Mouse (Mus musculus) olfactory bulb, adult 2 months (tissue): Measurements from ENCODE around the gene Zfp609. TPM values are rescaled to one million over a fixed set of nuclear protein-coding genes. Genes with fewer than 3 reads are reported as not detected.
"Not testable (repeated sequence)": the region's sequence is repeated elsewhere in the genome, so short reads cannot be mapped to it uniquely, and the experiment has no call there.

Experiments used
- H3K27ac ChIP-seq: fragments of 200-500 bp; 2 replicates; pipeline ENCODE4 v1.5.1; 2012; ENCODE audit warnings: low read depth, low read length; ENCODE audit not compliant: insufficient read depth
- H3K4me1 ChIP-seq: fragments of 200-500 bp; 2 replicates; pipeline ENCODE4 v1.6.1; 2012; ENCODE audit warnings: low read length; ENCODE audit not compliant: control insufficient read depth, insufficient read depth
- H3K4me3 ChIP-seq: fragments of 200-500 bp; 2 replicates; pipeline ENCODE4 v1.5.1; 2012; ENCODE audit warnings: mild to moderate bottlenecking, low read depth, low read length, moderate library complexity; ENCODE audit not compliant: insufficient read depth
- CTCF ChIP-seq: fragments of 200-500 bp; IDR thresholded peaks from 2 replicates; pipeline ENCODE4 v1.5.1; 2012; ENCODE audit warnings: low read depth, mild to moderate bottlenecking, low read length, moderate library complexity; ENCODE audit not compliant: insufficient read depth
- POLR2A ChIP-seq: fragments of 200-500 bp; IDR thresholded peaks from 2 replicates; pipeline ENCODE4 v1.6.1; 2012; ENCODE audit warnings: mild to moderate bottlenecking, low read depth, low read length, moderate library complexity; ENCODE audit not compliant: insufficient read depth
- WGBS: fragments of 180-500 bp; shearing (Covaris S2); methylation state at CpG from one replicate; pipeline ENCODE4 v1.1.7; 2018; 5-methylcytosine and 5-hydroxymethylcytosine counted together
- polyA plus RNA-seq: library from polyadenylated mRNA; stranded (reverse); fragments of >200 nt; gene quantifications from 2 replicates; pipeline ENCODE4 v1.2.4, GENCODE M21; 2012; ENCODE audit warnings: low replicate concordance; ENCODE audit not compliant: missing spikeins, insufficient read depth, insufficient read length

Zfp609 gene
- polyA plus RNA-seq, 1 experiment = not detected

DNA sequence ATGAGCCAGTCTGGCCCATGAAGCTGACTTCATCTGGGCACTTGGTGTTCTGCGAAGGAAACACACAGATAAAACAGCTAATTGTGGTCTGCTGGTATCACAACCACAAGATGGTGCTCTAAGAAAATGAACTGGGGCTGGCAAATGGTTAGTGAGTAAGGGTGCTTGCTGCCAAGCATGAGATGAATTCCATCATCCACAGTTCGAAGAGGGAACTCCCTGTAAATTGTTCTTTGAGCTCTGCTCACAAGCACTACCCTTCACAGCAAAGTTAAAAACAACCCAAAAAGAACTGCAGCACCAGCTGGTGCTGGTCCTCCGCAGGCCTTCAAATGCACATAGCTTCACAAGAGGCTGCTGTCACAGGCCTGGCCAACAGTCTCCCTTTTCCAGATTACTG is 131.7 kb downstream of the Zfp609 start:
- WGBS = 16% methylated on average over 3 of the region's 3 CpGs
- TF ChIP-seq POLR2A (no peak), CTCF (no peak)
- peaks cover 13% of the 10 kb centered on the region for H3K4me1 ChIP-seq
- H3K27ac ChIP-seq = no peak overlapping the region
- H3K4me3 ChIP-seq = no peak overlapping the region

DNA sequence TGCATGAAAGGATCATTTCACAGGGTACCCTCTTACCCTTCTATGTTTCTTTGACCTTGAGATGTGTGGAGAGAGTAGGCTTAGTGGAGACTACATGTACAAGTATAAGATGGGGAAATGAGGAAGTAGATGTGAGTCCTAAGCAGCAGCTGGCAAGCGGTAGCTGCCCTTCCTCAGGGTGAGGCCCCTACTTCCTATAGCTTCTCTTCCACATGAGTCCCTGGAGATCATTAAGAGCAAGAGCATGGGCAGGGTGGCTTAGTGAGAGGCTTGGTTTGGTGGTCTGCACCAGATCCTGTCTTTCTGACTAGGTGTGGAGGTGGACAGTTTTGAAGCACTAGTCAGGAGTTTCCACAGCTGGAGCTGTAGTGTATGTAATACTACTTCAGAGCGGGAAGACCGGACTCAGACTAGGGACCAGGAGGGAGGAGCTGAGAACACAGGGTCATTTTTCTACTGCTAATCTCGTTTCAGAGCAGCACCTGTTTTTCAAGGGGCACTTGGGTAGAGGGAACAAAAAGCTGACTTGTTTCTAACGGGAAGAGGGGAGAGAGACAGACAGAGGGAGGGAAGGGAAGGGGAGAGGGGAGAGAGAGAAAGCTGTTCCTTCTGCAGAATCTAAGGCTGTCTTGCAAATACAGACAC is 134.3 kb downstream of the Zfp609 start:
- WGBS = 32% methylated on average over 5 of the region's 5 CpGs
- H3K4me1 ChIP-seq = peaks cover 13% of the 10 kb centered on the region
- H3K4me3 ChIP-seq = no peak overlapping the region
- H3K27ac ChIP-seq = no peak overlapping the region; the same call in 1 of the 2 replicates
- TF ChIP-seq POLR2A (no peak), CTCF (no peak)

DNA sequence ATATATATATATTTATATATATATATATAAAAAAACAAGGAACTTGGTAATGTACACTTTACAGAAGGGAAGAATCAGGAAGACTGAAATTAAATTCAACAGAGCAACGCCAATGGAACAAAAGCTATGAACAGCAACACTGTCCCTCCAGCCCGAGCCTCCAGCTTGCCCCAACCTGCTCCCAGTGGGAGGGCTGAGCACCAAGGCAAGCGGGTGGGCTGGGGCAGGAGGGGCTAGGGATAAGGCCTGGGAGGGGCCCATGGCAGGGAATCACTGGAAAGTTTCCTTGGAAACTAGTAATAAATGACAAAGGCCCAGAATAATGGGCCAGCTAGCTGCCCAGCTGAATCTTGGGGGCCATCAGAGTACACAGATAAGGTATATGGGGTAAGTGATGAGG is 134.9 kb downstream of the Zfp609 start:
- Histone ChIP-seq H3K4me1 (peaks cover 17% of the 10 kb centered on the region), H3K27ac (no peak overlapping the region), H3K4me3 (no peak overlapping the region)
- 19% methylated on average over 3 of the region's 3 CpGs for WGBS
- TF ChIP-seq POLR2A = no peak
- TF ChIP-seq CTCF = no peak

DNA sequence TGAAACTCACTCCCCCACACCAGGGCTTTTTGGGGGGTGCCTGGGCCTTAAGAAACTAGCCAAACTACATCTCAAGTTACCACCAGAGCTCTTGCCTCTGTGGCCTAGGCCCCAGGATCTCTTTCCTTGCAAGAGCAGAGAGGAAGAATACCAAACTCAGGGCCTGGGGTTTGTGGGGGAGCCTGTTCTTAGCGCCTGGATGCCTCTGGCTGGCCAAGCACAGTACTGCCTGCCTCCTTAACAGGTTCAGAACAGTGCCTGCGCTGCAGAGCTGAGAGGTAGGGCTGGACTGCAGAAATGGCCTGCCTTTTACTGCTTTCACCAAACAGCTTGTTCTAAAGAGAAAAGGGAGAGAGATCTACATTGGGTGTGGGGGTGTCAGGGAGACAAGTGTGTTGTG is 137.5 kb downstream of the Zfp609 start:
- H3K4me1 ChIP-seq = peaks cover 18% of the 10 kb centered on the region
- 40% methylated on average over 2 of the region's 2 CpGs for WGBS
- not testable (repeated sequence) for H3K27ac ChIP-seq, H3K4me3 ChIP-seq

DNA sequence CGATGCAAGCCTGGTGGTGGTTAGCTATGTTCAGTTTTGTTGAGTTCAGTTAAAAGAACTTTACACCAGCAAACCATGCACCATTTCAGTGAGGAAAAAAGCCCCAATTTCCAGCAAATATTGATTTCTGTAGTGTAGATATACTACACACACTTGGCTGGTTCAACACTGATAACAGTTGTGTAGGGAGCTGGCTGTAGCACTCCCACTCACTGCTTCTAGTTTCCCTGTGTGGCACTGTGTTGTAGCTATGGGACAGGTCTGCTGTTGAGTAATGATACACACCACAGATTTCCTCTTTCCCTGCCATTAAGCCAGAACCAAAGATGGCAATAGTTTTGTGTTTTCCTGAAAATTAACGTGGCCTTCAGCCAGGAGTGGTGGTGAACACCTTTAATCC is 142.7 kb downstream of the Zfp609 start:
- Histone ChIP-seq H3K4me1 (peaks cover 11% of the 10 kb centered on the region; the same call in 1 of the 2 replicates), H3K4me3 (no peak overlapping the region), H3K27ac (no peak overlapping the region)
- TF ChIP-seq POLR2A = no peak
- no peak for TF ChIP-seq CTCF
- WGBS = 57% methylated on average over 2 of the region's 2 CpGs

DNA sequence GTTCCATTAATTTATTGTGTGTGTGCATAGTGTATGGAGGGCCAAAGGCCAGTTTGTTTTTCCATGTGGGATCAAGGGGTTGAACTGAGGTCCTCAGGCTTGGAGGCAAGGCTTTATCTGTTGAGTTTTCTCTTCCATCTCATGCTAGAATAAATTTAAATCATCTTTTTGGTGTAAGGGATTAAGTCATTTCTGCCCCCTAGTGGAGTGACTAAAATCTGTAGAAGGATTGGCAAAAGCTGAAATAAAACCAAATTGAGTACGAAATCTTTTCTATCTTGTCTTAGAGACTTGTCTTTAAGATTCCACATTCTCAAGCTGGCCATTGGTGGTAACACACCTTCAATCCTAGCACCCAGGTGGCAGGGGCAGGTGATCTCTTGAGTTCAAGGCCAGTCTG is 144.4 kb downstream of the Zfp609 start:
- WGBS = 21% methylated on average over 1 of the region's 1 CpGs
- H3K4me3 ChIP-seq = no peak overlapping the region
- peaks cover 20% of the 10 kb centered on the region for H3K4me1 ChIP-seq
- TF ChIP-seq CTCF = no peak
- TF ChIP-seq POLR2A = no peak
- H3K27ac ChIP-seq = no peak overlapping the region

- peaks cover 17% of the 10 kb centered on the region for H3K4me1 ChIP-seq
- TF ChIP-seq POLR2A (no peak), CTCF (no peak)
- WGBS = 92% methylated on average over 3 of the region's 3 CpGs
Observed at GRCm38 (mm10) chr9:65682183-65682582, 145.2 kb downstream of the Zfp609 start.

GRCm38 (mm10) chr9:65681634-65681940 is 145.8 kb downstream of the Zfp609 start:
- WGBS = 45% methylated on average over 2 of the region's 2 CpGs
- Histone ChIP-seq H3K27ac (no peak overlapping the region), H3K4me3 (no peak overlapping the region), H3K4me1 (peaks cover 17% of the 10 kb centered on the region)
- no peak for TF ChIP-seq POLR2A
- no peak for TF ChIP-seq CTCF

More at GRCm38 (mm10) chr9:65682183-65682582, 145.2 kb downstream of the Zfp609 start:
- Histone ChIP-seq H3K4me3 (no peak overlapping the region), H3K27ac (no peak overlapping the region)

DNA sequence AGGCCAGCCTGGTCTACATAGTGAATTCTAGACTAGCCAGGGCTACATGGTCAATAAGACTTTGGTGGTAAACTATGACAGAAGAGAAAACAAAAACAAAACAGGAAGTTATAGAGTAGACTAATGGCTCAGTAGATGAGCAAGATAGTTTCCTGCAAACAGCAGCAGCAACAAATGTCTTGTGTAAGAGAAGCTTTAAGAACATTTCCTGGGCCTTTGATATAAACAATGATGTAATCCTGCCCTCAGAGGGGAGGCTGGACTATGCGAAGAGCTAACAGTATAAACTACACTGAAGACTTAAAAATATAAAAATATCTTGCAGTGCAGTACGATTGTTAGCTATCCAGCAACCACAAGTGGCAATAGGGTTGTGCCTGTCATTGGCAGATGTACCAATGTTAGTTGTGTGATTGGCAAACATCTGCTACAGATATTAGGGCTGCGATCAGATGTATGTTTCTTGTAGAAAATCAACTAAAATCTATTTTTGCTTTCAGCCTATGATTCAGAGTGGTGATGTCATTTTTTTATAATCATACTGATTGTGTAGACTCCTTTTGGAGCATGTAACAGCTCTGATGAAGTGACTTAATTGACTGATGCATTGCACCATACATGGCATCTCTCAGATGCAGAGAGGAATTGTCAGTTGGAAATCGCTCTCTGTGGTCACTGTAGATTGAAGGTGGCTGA is 146.3 kb downstream of the Zfp609 start:
- no peak for TF ChIP-seq POLR2A
- TF ChIP-seq CTCF = no peak
- Histone ChIP-seq H3K27ac (no peak overlapping the region), H3K4me3 (no peak overlapping the region), H3K4me1 (peaks cover 15% of the 10 kb centered on the region)
- WGBS = 64% methylated on average over 4 of the region's 4 CpGs
